Mouse (Mus musculus) c-Kit-positive CD71-positive TER-119-positive erythroid progenitor cells, embryonic 14.5 days (primary cell): Measurements from ENCODE around the gene Gpc1.

Source experiments
- DNase-seq: peaks from one replicate; pipeline ENCODE4 v3.0.0-alpha.2; 2013; ENCODE audit warnings: low spot score

Gpc1 gene

DNA sequence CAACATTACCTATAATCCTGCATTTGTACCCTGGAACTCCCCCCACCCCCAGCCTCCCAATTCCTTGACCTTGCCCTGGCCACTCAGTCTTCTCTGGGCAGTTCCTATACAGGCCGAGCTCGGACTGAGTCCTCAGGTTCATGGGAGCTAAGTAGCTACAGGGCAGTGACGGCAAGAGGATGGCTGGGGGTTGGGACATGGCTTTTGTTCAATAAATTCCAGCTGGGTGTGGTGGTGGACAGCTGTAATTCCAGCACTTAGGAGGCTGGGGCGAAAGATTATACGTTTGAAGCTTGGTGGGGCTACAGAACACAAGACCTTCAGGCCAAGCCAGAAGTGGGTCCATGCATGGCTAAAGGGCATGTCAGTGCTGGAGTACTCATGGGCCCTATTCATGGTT, 48.7 kb downstream of the Gpc1 start:
- no peak for DNase-seq

DNA sequence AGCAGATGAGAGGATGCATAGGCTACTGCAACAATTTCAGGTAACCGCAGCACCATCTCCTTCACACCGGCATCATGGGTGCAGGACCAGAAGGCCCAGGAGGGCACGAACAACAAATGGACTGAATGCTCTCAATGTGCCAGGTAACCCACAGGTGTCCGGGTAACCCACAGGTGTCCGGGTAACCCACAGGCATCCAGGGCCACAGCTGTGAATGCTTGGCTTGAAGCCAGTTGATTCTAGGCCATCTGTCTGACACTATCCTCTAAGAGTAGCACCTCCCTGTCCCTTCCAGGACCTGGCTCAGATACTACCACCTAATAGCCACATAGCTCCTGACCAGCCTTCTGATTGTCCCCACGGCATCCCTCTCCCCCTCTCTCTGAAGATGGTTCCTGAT, 50.5 kb downstream of the Gpc1 start:
- no peak for DNase-seq

DNA sequence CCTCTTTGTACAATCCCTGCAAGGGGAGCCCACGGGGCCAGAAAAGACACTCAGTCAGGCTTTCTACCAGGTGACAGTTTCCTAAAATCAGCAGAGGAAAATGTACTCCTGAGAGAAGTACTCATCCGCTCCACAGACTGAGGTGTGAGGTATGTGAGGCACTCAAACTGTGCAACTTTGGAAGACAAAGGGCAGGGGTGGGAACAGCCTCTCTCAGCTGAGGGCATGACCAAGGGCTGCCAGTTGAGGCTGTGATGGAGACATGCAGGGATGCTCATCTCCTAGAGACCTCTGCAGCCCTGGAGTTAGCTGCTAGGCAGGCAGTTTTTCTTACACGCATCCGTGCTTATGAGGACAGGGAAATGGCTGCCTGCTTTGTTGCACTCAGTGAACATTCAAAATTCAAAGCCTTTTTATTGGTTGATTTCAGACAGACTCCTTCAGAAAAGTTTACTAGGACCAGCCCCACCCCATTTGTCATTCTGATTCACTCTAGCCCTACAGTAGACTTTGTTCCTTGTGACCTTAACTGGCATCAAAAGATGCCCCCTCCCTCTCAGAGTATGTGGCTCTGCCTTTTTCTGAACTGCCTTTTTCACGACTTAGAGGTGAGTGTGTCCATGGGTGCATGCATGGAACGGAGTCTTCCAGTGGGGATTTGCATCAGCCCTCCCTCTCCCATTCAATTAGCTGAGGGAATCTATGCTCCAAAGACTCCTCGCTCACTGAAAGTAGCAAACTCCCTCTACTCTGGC, 57.6 kb downstream of the Gpc1 start:
- DNase-seq = no peak

DNA sequence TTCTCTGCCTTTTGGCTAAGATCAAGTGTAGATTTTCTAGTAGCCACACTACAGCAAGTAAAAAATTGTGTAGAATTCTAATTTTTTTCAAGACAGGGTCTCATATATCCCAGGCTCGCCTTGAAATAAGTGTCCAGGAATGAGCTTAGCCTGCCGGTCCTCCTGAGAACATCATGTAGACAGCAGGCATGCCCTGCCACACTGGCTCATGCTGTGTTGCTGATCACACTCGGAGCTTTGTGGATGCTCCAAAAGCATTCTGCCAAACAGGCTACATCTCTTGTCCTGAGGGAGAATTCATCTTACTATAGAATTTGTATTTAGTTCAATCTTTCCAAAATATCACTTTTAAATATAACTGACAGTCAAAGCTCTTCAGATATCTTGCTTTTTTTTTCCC, 61.3 kb downstream of the Gpc1 start:
- no peak for DNase-seq

DNA sequence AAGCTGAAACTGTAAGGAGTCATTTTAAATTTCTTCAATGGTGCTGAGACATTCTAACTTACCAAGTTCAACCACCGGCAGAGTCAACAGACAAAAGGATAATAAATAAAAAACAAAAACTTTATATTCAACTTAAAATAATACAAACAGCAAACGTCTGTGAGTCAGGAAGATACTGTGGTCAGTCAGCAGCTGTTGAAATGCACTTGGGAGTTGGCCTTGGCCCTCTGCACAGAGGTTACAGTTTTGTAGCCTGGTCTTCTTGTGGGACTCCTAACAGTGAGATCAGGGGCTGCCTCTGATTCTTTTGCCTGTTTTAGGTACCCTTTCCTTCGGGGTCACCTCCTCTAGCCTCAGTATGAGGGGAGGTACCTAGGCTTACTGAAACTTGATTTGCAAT, 62.5 kb downstream of the Gpc1 start:
- no peak for DNase-seq

DNA sequence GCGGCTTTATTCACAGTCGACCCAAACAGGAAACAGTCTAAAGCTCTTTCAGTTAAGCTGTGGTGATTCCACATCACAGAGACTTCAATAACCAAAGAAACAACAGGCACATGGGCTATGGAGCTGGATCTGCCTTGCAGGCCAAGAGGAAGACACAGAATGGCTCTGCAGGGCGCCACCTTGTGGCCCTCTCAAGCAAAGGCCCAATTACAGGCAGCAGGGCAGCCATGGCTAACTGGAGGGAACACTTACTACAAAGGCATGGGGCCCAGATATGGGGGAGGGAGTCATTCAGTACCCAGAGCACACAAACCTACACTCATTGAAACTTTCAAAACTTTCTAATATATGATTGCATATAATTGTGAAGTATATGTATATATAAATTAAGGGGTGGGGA, 63.6 kb downstream of the Gpc1 start:
- peak; percentile 58 for DNase-seq

DNA sequence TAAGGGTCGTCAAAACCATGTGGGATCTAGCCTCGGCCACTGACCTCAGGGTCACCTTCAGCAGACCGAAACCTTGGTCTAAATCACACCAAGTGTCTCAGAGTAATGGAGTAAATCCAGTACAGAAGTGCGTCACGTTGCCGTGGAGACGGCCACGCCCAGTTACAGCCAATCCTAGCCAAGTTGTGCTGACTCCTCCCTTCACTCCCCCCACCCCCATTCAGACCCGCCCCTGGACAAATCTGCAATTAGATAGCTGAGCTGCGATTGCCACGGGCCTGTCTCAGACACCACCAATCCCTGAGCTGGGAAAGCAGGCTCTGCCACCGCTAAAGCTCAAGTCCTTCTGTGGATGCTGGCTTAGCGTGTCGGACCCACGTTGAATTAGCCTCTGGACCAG, 71.3 kb downstream of the Gpc1 start, which contains the start of gene Ankmy1:
Gene Ankmy1, minus strand, starts transcription at position 121 of the 400 bp plus-strand sequence.
- no peak for DNase-seq

DNA sequence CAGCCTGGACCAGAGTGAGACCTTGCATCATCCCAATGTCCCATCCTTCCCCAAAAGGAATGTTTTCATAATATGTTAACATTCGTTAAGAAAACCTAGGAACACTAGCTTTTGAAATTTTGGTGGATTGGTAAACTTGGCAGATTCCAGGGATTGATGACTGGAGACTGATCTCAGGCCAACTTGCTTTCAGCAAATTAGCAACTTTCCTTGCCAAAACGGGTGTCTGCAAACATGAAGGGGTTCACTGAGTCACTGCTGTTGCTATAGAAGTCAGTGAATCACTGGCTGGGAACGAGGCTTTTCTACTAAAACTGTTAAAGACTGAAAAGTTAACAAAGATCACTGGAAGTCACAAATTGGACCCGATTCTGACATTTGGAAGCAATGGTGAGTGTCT, 72.2 kb downstream of the Gpc1 start:
- DNase-seq = no peak

DNA sequence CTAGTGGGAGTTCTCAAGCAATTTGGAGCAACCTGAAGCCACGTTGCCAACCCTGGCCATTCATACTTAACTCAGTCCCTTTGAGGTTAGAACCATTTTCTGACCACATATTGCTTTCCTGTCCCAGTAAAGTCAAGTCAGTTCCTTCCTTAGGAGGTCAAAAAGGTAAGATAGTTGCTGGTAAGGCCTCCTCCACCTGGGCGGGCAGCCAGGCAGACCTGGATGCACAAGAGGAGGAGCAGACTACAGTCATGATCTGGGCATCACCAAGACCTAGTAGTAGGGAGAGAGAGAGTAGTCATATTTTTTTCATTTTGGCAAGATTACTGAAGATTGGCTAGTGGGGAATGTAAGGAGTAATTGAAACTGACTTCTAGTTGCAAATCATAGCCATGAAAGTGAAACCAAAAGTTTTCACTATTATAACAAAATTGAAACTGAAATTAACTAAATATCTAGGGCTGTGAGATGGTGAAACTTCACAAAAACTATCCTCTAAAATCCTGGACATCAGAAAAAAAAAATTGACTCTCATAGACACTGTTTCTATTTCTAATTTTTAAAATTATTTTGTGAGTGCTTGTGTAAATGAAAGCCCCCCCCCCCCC, 74.4 kb downstream of the Gpc1 start:
- DNase-seq = no peak

DNA sequence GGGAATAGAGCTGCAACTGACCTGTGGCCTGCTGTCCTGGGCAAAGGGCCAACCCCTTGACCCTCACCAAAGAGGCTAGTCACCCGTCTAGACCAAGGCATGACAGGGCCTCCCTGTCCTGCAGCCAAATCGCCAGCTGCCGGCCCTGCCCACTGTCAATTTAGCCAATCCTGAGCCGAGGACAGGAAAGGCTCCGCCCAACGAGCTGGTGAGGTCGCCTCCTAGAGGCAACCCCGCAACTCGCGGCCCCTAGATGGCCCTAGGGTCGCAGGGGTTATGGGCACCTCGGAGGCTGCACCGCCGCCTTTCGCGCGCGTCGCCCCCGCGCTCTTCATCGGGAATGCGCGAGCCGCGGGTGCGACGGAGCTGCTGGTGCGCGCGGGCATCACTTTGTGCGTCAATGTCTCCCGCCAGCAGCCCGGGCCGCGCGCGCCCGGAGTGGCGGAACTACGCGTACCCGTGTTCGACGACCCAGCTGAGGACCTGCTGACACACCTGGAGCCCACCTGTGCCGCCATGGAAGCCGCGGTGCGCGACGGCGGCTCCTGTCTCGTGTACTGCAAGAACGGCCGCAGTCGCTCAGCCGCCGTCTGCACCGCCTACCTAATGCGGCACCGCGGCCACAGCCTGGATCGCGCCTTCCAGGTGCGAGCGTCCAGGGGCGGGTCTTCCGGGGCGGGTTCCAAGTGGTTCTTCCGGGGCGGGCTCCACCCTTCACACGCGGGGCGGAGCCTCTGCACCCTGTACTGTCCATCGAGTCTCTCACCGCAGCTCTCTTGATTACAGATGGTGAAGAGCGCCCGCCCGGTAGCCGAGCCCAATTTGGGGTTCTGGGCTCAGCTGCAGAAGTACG, 75.6 kb downstream of the Gpc1 start, which contains the start of gene Dusp28:
Gene Dusp28, plus strand, starts transcription at position 203 of the 853 bp plus-strand sequence.
- peak; percentile 86 for DNase-seq

DNA sequence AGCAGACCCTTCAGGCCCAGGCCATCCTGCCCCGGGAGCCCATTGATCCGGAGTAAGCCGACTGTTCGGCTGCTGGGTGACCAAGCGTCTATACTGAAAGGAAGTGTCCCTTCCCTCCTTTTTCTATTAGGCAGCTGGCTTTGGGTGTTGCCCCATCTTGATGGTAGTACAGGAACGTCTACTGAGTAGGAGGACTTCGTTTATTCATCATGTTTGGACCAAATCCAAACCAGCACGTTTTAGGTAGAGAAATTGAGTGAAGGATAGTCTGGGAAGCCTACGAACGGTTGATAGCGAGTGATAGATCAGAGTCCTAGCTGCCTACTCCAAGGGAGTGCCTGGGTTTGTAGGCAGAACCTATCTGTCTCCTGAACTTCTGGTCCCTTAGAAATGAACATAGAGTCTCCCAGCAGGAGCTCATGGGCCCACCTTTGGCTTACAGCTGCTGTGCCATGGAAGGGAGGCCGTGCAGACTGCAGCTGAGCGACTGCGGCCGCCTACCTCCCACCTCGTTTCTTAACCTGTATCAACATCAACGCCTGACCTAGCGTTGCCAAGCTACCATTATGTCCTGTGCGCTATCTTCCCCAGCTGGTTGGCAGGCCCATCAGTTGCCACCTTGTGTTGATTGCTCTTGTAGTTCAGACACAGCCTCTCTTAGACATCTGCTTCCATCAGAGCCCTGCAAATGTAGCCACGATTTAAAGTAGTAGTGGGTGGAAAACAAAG, 76.4 kb downstream of the Gpc1 start:
- DNase-seq = no peak

DNA sequence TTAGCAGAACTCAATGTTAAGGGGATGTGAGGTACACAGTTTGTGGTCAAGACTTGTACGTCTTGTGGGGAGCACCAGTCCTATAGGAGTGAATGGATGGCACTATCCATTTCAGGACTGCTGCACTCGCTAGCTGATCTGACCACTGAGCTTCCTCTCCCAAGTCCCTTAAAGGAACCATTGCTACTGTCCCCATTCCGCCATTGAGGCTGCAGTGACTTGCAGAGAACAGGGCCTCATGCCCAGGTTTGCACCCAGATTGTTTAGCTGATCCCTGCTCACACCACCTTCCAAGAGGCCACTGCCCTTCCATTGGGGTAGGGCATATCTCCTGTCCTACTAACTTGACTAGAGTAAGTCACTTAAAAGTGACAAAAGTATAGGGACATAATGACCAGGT, 77.2 kb downstream of the Gpc1 start:
- DNase-seq = no peak

DNA sequence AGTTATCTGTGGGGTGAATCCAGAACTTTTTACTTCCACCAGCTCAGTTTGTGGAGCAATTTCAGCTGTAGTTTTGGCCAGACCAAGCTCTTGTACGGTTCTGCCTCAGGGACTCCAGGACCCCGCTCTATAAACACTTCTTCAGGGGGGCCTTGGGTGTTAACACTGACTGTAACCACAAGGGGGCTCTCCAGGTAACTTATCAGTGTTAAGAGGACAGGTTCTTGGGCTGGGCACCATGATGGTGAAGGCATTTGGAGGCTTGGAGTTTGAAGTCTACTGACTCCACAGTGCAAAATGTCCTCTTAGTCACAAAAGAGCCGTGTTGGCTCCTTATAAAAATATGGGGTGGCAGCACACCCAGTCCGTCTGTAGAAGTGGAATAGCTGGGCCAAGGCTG, 77.6 kb downstream of the Gpc1 start:
- DNase-seq = no peak
